Mouse (Mus musculus): Measurements from ENCODE around the gene Hykk. TPM values are rescaled to one million over a fixed set of nuclear protein-coding genes. Genes with fewer than 3 reads are reported as not detected.
A peak's percentile ranks its signal among the peaks of the same experiment; 100 is the strongest.

Hykk gene
- total and polyA plus RNA-seq, 3 experiments = 0.55 to 1.1 (median 0.99) TPM

DNA sequence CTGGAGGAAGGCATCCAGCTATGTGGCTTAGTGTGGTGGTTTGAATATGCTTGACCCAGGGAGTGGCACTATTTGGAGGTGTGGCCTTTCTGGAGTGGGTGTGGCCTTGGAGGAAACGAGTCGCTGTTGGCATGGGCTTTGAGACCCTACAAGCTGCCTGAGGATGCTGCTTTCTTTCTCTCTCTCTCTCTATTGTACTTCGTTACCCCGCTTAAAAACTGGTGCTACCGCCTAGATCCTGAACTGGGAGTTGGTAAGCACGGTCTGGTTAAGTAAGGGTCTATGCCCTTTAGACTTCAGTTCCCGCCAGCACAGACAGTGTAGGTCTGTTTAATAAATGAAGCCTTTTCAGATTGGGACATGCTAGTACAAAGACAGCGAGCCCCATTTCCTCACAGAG lies 682 bp upstream of the Hykk start:
- peaks cover 1% of the 10 kb centered on the region; the same call in 1 of the 2 replicates for H3K4me1 ChIP-seq (ENCODE audit: control insufficient read depth, insufficient read depth, low read length)
- peak overlapping the region; percentile 58; the same call in 1 of the 2 replicates for H3K4me3 ChIP-seq
- 76% methylated on average over 8 of the region's 8 CpGs for WGBS
- intact Hi-C loops (cut with DNase I) = no loop called here
- H3K79me2 ChIP-seq (replicated peaks; ENCODE audit: control insufficient read depth, insufficient read depth, low read length) = no peaks in the 10 kb centered on the region
- no peaks in the 10 kb centered on the region for H3K27me3 ChIP-seq (ENCODE audit: control insufficient read depth, insufficient read depth, low read length)
- no peak for TF ChIP-seq POLR2A (IDR thresholded peaks at IDR 0.05; ENCODE audit: insufficient read depth, low read depth, low read length)
- no peak for TF ChIP-seq CTCF (IDR thresholded peaks at IDR 0.05)
- TF ChIP-seq EP300 (IDR thresholded peaks at IDR 0.05; ENCODE audit: insufficient read depth, low read depth, low read length) = no peak
- no peak for DNase-seq
- no peaks in the 10 kb centered on the region for H3K36me3 ChIP-seq (ENCODE audit: control insufficient read depth, insufficient read depth, low read length)
- H3K9ac ChIP-seq (ENCODE audit: low read depth, low read length) = no peak overlapping the region
- no peak overlapping the region for H3K27ac ChIP-seq

DNA sequence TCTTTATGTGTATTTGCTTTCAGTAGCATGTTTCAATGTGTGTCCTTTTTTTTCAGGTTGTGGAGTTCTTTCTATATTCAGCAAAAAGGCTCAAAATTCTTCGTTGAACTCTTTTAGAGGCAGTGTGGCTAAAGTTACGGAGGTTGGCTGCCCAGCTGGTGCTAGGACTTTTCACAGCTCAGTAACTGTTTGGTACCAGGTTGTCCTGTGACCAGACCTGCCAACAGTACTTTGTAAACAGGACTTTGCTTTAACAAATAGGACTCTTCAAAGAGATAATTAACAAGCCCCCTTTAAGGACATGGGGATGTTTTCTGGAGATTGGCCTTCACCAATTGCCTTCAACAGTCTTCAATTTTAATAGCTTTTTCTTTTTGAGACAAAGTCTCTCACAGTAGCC lies 1.1 kb downstream of the Hykk start:
- WGBS = 88% methylated on average over 2 of the region's 2 CpGs
- no peaks in the 10 kb centered on the region for H3K27me3 ChIP-seq (ENCODE audit: control insufficient read depth, insufficient read depth, low read length)
- intact Hi-C loops (cut with DNase I) = no loop called here
- peaks cover 1% of the 10 kb centered on the region; the same call in 1 of the 2 replicates for H3K4me1 ChIP-seq (ENCODE audit: control insufficient read depth, insufficient read depth, low read length)
- no peak overlapping the region for H3K9ac ChIP-seq (ENCODE audit: low read depth, low read length)
- no peak overlapping the region for H3K4me3 ChIP-seq
- TF ChIP-seq CTCF (IDR thresholded peaks at IDR 0.05) (no peak), POLR2A (IDR thresholded peaks at IDR 0.05; ENCODE audit: insufficient read depth, low read depth, low read length) (no peak), EP300 (IDR thresholded peaks at IDR 0.05; ENCODE audit: insufficient read depth, low read depth, low read length) (no peak)
- H3K36me3 ChIP-seq (ENCODE audit: control insufficient read depth, insufficient read depth, low read length) = no peaks in the 10 kb centered on the region
- H3K79me2 ChIP-seq (replicated peaks; ENCODE audit: control insufficient read depth, insufficient read depth, low read length) = no peaks in the 10 kb centered on the region
- no peak overlapping the region for H3K27ac ChIP-seq
- no peak for DNase-seq

- Histone ChIP-seq H3K9ac (ENCODE audit: low read depth, low read length) (no peak overlapping the region), H3K4me3 (no peak overlapping the region), H3K27ac (no peak overlapping the region), H3K4me1 (ENCODE audit: control insufficient read depth, insufficient read depth, low read length) (peaks cover 1% of the 10 kb centered on the region; the same call in 1 of the 2 replicates), H3K79me2 (replicated peaks; ENCODE audit: control insufficient read depth, insufficient read depth, low read length) (no peaks in the 10 kb centered on the region), H3K27me3 (ENCODE audit: control insufficient read depth, insufficient read depth, low read length) (no peaks in the 10 kb centered on the region), H3K36me3 (ENCODE audit: control insufficient read depth, insufficient read depth, low read length) (no peaks in the 10 kb centered on the region)
- intact Hi-C loops (cut with DNase I) = no loop called here
- no peak for DNase-seq
- 96% methylated on average over 5 of the region's 5 CpGs for WGBS
- TF ChIP-seq EP300 (IDR thresholded peaks at IDR 0.05; ENCODE audit: insufficient read depth, low read depth, low read length) (no peak), CTCF (IDR thresholded peaks at IDR 0.05) (no peak), POLR2A (IDR thresholded peaks at IDR 0.05; ENCODE audit: insufficient read depth, low read depth, low read length) (no peak)
Measured at GRCm38 (mm10) chr9:54918781-54919180, 1.7 kb downstream of the Hykk start.

GRCm38 (mm10) chr9:54919946-54920345 lies 2.9 kb downstream of the Hykk start:
- peaks cover 1% of the 10 kb centered on the region; the same call in 1 of the 2 replicates for H3K4me1 ChIP-seq (ENCODE audit: control insufficient read depth, insufficient read depth, low read length)
- no peak overlapping the region for H3K4me3 ChIP-seq
- WGBS = 66% methylated on average over 4 of the region's 4 CpGs
- TF ChIP-seq CTCF (IDR thresholded peaks at IDR 0.05) (no peak), POLR2A (IDR thresholded peaks at IDR 0.05; ENCODE audit: insufficient read depth, low read depth, low read length) (no peak), EP300 (IDR thresholded peaks at IDR 0.05; ENCODE audit: insufficient read depth, low read depth, low read length) (no peak)
- no peaks in the 10 kb centered on the region for H3K27me3 ChIP-seq (ENCODE audit: control insufficient read depth, insufficient read depth, low read length)
- H3K36me3 ChIP-seq (ENCODE audit: control insufficient read depth, insufficient read depth, low read length) = no peaks in the 10 kb centered on the region
- no peak for DNase-seq
- no peak overlapping the region for H3K27ac ChIP-seq
- H3K79me2 ChIP-seq (replicated peaks; ENCODE audit: control insufficient read depth, insufficient read depth, low read length) = no peaks in the 10 kb centered on the region
- no peak overlapping the region for H3K9ac ChIP-seq (ENCODE audit: low read depth, low read length)
- intact Hi-C loops (cut with DNase I) = no loop called here

DNA sequence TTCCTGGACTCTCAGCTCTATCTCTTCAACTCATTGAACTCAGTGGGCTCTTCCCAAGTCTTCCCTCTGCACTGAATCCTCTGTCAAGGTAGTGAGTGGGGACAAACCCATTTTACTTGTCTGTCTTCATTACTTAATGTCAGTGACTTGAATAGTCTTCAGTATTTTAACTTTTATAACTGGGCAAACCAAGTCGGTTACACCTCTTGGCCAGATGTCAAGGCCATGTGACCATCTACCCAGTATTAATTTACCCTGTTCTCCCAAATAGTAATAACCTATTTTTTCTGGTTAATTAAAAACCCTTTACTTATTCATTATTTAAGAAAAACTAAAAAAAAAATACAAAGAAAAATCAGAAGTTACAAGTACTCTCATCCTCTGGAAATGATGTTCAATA lies 13.7 kb downstream of the Hykk start:
- H3K4me1 ChIP-seq (ENCODE audit: control insufficient read depth, insufficient read depth, low read length) = no peaks in the 10 kb centered on the region
- TF ChIP-seq EP300 (IDR thresholded peaks at IDR 0.05; ENCODE audit: insufficient read depth, low read depth, low read length) = no peak
- no peak for TF ChIP-seq CTCF (IDR thresholded peaks at IDR 0.05)
- TF ChIP-seq POLR2A (IDR thresholded peaks at IDR 0.05; ENCODE audit: insufficient read depth, low read depth, low read length) = no peak
- H3K4me3 ChIP-seq = no peak overlapping the region
- intact Hi-C loops (cut with DNase I) = no loop called here
- no peak overlapping the region for H3K27ac ChIP-seq
- no peaks in the 10 kb centered on the region for H3K79me2 ChIP-seq (replicated peaks; ENCODE audit: control insufficient read depth, insufficient read depth, low read length)
- H3K27me3 ChIP-seq (ENCODE audit: control insufficient read depth, insufficient read depth, low read length) = no peaks in the 10 kb centered on the region
- DNase-seq = no peak
- WGBS = 85% methylated on average over 1 of the region's 1 CpGs
- H3K36me3 ChIP-seq (ENCODE audit: control insufficient read depth, insufficient read depth, low read length) = no peaks in the 10 kb centered on the region
- no peak overlapping the region for H3K9ac ChIP-seq (ENCODE audit: low read depth, low read length)

DNA sequence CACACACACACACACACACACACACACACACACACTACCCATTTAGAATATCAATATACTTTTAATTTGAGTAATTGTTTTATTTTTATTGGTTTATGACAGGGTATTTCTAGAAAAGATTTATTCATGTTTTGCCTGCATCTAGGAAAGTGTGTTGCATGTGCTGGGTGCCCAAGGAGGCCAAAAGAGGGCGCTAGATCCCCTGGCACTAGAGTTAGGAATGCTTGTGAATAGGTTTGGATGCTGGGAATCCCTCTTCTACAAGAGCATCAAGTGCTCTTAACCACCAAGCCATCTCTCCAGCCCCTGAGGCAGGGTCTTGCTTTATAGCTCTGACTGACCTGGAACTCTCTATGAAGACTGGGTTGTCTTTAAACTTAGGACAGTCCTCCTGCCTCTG lies 14.7 kb downstream of the Hykk start:
- Histone ChIP-seq H3K4me3 (no peak overlapping the region), H3K9ac (ENCODE audit: low read depth, low read length) (no peak overlapping the region), H3K27ac (no peak overlapping the region), H3K4me1 (ENCODE audit: control insufficient read depth, insufficient read depth, low read length) (no peaks in the 10 kb centered on the region), H3K36me3 (ENCODE audit: control insufficient read depth, insufficient read depth, low read length) (no peaks in the 10 kb centered on the region), H3K79me2 (replicated peaks; ENCODE audit: control insufficient read depth, insufficient read depth, low read length) (no peaks in the 10 kb centered on the region), H3K27me3 (ENCODE audit: control insufficient read depth, insufficient read depth, low read length) (no peaks in the 10 kb centered on the region)
- 23% methylated on average over 1 of the region's 1 CpGs for WGBS
- DNase-seq = no peak
- intact Hi-C loops (cut with DNase I) = no loop called here
- TF ChIP-seq CTCF (IDR thresholded peaks at IDR 0.05) (peak; percentile 32; the same call in 1 of the 2 replicates), EP300 (IDR thresholded peaks at IDR 0.05; ENCODE audit: insufficient read depth, low read depth, low read length) (no peak)
